Mouse (Mus musculus) gonadal fat pad, adult 2 months (tissue): ENCODE measurements around the gene Ncoa4. TPM values are rescaled to one million over a fixed set of nuclear protein-coding genes. Genes with fewer than 3 reads are reported as not detected.

Experiments
- DNase-seq: peaks from one replicate; pipeline ENCODE4 v3.0.0-alpha.2; 2012; ENCODE audit warnings: low read depth
- polyA plus RNA-seq: library from polyadenylated mRNA; depleted of rRNA; stranded (reverse); fragments of >200 nt; gene quantifications from 2 replicates; pipeline ENCODE4 v1.2.3, GENCODE M21; 2012; rRNA removed

The Ncoa4 gene
- polyA plus RNA-seq, 1 experiment = 79.7 TPM

DNA sequence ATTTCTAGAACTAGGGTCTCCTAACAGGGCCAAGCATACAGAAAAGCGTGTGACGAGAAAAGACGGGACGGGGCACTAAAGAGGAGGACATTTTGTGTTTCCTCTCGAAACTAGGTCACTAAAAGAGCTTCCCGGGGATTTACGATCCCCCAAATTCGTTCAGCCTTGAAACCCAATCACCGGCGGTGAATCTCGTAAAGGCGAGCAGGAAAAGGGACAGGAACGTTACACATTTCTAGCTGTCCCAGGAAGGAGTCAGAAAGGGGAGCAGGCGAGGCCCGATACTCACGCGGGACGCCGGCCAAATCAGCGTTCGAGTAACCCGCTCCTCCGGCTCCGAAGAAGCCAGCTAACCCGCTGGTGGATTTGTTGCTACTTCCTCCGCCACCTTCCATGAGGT, 41.7 kb downstream of the Ncoa4 start:
- DNase-seq = no peak

DNA sequence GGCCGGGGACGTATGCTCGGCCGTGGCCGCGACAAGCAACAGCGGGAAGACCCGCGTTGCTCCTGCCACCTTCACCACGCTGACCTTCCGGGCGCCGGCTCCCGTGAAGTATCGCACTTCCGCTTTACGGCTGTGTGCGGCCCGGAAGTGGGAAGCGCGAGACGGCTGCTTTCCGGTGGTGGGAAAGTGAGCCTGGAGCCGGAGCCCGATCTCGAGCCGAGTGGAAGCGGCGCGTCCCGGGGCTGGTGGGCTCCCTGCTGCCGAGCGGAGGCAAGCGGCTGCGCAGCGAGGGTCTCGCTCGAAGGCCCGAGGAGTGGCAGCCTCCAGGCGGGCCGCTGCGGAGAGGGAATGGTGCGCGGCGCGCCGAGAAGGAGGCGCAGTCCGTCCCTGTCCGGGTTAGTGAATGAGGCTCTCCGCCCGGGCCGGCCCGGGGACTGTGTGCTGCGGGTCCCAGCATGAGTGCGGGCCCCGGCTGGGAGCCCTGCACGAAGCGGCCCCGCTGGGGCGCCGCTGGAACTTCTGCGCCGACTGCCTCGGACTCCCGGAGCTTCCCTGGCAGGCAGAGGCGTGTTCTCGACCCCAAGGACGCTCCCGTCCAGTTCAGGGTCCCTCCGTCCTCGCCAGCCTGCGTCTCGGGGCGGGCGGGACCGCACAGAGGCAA, 42.3 kb downstream of the Ncoa4 start, which contains the start of the genes Timm23 and Parg:
Gene Timm23, minus strand, starts transcription at position 108 of the 661 bp plus-strand sequence.
Gene Parg, plus strand, starts transcription at position 159 of the 661 bp plus-strand sequence.
- DNase-seq = no peak

- DNase-seq = no peak
These were observed 66.9 kb downstream of the Ncoa4 start for GRCm38 (mm10) chr14:32226601-32227000.

- DNase-seq = no peak
These were observed 69.3 kb downstream of the Ncoa4 start for GRCm38 (mm10) chr14:32228996-32229395.

Other genes with a start within 250 kb of the Ncoa4 start
- gene Galnt15, start 130.9 kb upstream of the Ncoa4 start, polyA plus RNA-seq = 14.4 TPM in 2 replicates
- 25.5 and 36.3 TPM in 2 replicates for gene Oxnad1, start 74.5 kb upstream of the Ncoa4 start, polyA plus RNA-seq
- 36.7 and 41.9 TPM in 2 replicates for gene Dph3, start 74.1 kb upstream of the Ncoa4 start, polyA plus RNA-seq
- not detected in 2 replicates for gene Msmb, start 17.8 kb upstream of the Ncoa4 start, polyA plus RNA-seq
- gene Timm23, start 42.0 kb downstream of the Ncoa4 start, polyA plus RNA-seq = 159 and 174 TPM in 2 replicates
- 4.8 and 8.9 TPM in 2 replicates for gene Parg, start 42.1 kb downstream of the Ncoa4 start, polyA plus RNA-seq
- 9.3 and 11.7 TPM in 2 replicates for gene Ogdhl, start 162.2 kb downstream of the Ncoa4 start, polyA plus RNA-seq
- 1.2 and 2.8 TPM in 2 replicates for gene 1700024G13Rik, start 228.5 kb downstream of the Ncoa4 start, polyA plus RNA-seq